Comparison of ENCODE assay signal across 17 mouse cellular contexts in the genomic region with DNA sequence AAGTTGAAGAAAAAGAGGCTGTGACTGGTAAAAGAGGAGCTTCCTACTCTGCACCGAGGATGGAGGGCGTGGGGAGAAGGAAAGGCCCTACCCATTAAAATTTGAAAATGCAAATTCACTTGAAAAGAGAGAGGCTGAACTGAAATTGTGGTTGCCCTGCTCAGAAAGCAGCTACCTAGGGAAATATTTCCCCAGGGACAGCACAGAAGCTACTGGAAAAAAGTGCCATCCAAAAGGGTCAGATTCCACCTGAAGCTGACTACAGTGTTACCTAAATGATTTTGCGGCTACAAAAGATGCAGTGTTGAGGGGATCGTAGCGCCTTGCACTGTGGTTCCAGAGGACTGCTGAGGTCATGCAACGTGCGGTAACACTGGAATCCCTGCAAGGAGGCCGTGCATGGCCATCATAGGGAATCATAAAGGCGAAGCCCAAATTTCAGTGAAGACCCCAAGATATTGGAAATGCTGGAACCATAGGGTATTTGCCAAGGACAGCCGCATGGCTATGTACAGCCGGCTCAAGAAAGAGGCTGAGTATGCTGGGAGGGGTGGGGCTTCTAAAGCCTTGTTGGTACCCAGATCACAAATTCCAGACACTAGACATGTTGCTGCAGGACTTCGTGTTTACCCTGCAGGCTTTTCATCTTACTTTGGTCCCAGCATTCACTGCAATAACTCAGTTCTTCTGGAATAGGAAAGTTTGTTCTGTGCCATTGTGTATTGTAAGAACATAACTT.
"Had no signal": no experiment of that assay in that cellular context is flagged by ENCODE, and none has a peak within 500 bp of the region (broad histone marks: within the 10 kb centered on the region; RNA-seq: fewer than 3 reads in every experiment).

No protein-coding gene starts in this region.

- H3K4me3 ChIP-seq: intestine, embryonic 15.5 days; kidney, embryonic 15.5 days; left cerebral cortex, adult 2 months; limb, embryonic 12.5 days; liver, embryonic 15.5 days; midbrain, embryonic 13.5 days had no signal

- H3K9ac ChIP-seq: intestine, embryonic 15.5 days; kidney, embryonic 15.5 days; limb, embryonic 12.5 days; liver, embryonic 15.5 days; midbrain, embryonic 13.5 days had no signal

- H3K4me2 ChIP-seq: intestine, embryonic 15.5 days; kidney, embryonic 15.5 days; limb, embryonic 12.5 days; liver, embryonic 11.5 days; liver, embryonic 15.5 days; midbrain, embryonic 13.5 days had no signal

- H3K9me3 ChIP-seq: intestine, embryonic 15.5 days; kidney, embryonic 15.5 days; limb, embryonic 12.5 days; liver, embryonic 15.5 days; midbrain, embryonic 13.5 days had no signal

- H3K4me1 ChIP-seq: limb, embryonic 12.5 days had no signal

- H3K27me3 ChIP-seq: intestine, embryonic 15.5 days; kidney, embryonic 15.5 days; limb, embryonic 12.5 days; liver, embryonic 15.5 days; midbrain, embryonic 13.5 days had no signal

- H3K27ac ChIP-seq: intestine, embryonic 15.5 days; kidney, embryonic 15.5 days; left cerebral cortex, adult 2 months; limb, embryonic 12.5 days; liver, embryonic 15.5 days; midbrain, embryonic 13.5 days had no signal

- DNase-seq: kidney, adult 18-20 months; kidney, postnatal 25 days; lung, adult 2 months; lung, postnatal 36 days; retina, postnatal 1 day; right cerebral cortex, postnatal 4 days; spleen, adult 18-20 months; thymus, adult 18-20 months; thymus, postnatal 25 days had no signal

- ATAC-seq: intestine, embryonic 15.5 days; lung, postnatal 0 days; midbrain, embryonic 13.5 days had no signal
